In genomic region chr16:83698181-83698580, GRCm38 (mm10) we compare ENCODE assay signal across 16 mouse cellular contexts.
"Had no signal": no experiment of that assay in that cellular context is flagged by ENCODE, and none has a peak within 500 bp of the region (broad histone marks: within the 10 kb centered on the region; RNA-seq: fewer than 3 reads in every experiment).

No protein-coding gene starts in this region.

- H3K9ac ChIP-seq: limb, embryonic 15.5 days; liver, embryonic 13.5 days; liver, postnatal 0 days; midbrain, embryonic 15.5 days; neural tube, embryonic 12.5 days had no signal

- DNase-seq: kidney, adult 11 months; kidney, postnatal 36 days; layer of hippocampus, adult 9-11 months; layer of hippocampus, postnatal 36 days; liver, embryonic 13.5 days; liver, postnatal 0 days; lung, postnatal 10 days; thymus, adult 2 months; thymus, postnatal 25 days had no signal

- H3K4me2 ChIP-seq: limb, embryonic 15.5 days; liver, embryonic 13.5 days; midbrain, embryonic 11.5 days; midbrain, embryonic 15.5 days; neural tube, embryonic 12.5 days had no signal

- H3K4me1 ChIP-seq: limb, embryonic 15.5 days; liver, embryonic 13.5 days; megakaryocyte, embryonic 14.5 days; midbrain, embryonic 15.5 days; neural tube, embryonic 12.5 days had no signal

- H3K27me3 ChIP-seq: limb, embryonic 15.5 days; liver, embryonic 13.5 days; megakaryocyte, embryonic 14.5 days; midbrain, embryonic 15.5 days; neural tube, embryonic 12.5 days had no signal

- H3K4me3 ChIP-seq: limb, embryonic 15.5 days; liver, embryonic 13.5 days; megakaryocyte, embryonic 14.5 days; midbrain, embryonic 15.5 days; neural tube, embryonic 12.5 days had no signal

- H3K27ac ChIP-seq: limb, embryonic 15.5 days; liver, embryonic 13.5 days; macrophage; midbrain, embryonic 15.5 days; neural tube, embryonic 12.5 days; stomach, postnatal 0 days had no signal

- ATAC-seq: liver, postnatal 0 days; midbrain, embryonic 15.5 days had no signal

- H3K9me3 ChIP-seq: limb, embryonic 15.5 days; liver, embryonic 13.5 days; megakaryocyte, embryonic 14.5 days; midbrain, embryonic 15.5 days; neural tube, embryonic 12.5 days had no signal

- H3K36me3 ChIP-seq: limb, embryonic 15.5 days; liver, embryonic 13.5 days; midbrain, embryonic 15.5 days; neural tube, embryonic 12.5 days had no signal
